Mouse (Mus musculus) cerebellum, adult 9-10 months (tissue): ENCODE data around the gene Ptpn20.

Experiments
- DNase-seq: peaks from one replicate; pipeline ENCODE4 v3.0.0; 2022

Ptpn20 gene

DNA sequence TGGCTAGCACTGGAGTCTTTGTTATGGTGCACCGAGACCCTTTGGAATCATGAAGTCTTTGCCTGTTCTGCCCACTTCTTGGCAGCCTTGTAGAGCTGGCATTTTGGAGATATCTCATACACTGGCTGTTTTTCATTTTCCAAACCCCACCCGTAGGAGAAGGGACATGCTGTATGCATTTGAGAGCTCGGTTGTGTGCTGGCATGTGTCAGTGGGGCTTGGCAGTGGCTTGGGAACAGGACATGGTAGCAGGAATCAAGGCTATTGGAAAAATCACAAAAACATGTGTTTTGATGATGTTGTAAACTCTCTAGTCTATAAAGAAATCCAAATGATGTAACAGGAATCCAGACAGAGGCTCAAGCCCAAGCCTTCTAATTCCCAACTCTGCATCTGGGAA is 89.7 kb downstream of the Ptpn20 start:
- DNase-seq = no peak

DNA sequence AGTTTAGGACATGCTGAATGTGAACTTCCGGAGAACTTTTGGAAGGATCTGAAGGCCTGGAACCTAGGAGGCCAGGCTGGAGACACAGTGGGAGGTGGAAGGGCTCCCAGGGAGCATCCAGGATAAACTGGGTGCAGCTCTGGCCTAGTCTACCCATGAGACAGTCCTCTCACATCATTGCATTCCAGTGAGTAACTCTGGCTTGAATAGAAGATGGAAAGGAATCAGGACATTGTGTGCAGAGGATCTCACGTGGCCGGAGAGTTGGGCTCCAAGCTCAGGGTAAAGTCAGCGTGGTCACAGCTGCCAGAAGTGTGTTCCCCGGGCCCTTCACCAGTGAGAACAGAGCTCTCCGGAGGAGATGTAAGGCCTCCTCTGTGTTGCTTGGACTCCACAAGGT is 91.6 kb downstream of the Ptpn20 start:
- no peak for DNase-seq

DNA sequence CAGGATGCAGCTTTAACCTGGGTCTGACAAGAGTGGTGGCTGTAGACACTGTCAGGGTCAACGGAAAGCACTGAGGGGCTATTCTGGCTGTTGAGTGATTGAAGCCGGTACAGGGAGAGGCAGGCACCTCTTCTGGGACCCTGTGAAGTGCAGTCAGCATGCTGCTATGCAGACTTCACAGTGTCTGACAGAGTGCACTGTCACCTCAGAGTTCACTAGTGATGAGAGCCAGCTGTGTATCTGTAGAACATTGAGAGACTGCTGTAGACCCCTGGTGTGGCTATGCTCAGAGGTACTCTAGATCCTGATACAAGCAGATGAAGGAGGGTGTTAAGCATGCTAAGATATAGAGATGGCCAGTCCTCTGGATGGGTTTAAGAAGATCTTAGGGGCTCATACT is 93.8 kb downstream of the Ptpn20 start:
- no peak for DNase-seq

DNA sequence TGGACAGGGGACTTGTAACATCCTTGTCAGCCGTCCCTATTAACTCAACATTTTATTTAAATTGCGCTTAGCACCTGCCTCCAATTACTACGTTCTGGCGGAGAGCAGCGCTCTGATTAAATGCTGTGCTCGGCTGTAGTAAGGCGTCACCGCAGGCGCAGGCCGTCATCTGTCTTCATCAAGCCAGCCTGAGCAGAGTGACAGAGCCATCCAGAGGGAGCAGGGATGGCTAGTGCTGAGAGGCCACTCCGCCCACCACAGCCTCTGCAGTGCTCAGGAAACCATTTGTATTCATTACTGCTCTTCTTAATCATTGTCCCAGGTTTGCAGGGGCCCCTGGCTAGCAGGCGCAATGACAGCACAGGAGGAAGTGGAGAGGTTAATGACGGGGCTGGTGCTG is 94.7 kb downstream of the Ptpn20 start:
- no peak for DNase-seq

DNA sequence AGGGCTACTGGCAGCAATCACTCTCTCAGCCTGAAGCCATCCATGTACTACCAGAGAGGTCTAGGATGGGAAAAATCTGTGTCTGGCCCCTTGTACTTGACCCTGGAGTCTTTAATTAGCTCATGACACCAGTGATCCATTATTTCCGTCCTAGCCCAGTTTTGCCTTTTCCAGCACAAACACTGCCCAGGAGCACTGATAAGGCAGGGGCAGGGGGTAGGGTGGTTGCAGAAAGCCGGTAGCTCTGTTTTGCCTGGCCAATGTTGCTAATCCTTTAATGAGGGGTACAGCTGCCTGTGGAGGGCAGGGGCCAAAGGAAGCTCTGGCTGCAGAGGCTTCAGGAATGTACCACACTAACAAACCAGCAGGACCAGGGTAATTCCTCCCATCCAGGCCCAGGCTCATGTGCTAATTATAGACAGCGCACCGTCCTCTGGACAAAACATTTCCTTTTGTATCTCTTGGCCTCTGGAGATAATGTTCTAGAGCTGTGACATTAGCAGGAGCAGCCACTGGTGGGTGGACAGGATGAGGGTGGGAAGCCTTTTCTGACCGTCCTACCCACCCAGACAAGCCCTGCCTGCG is 98.5 kb downstream of the Ptpn20 start:
- no peak for DNase-seq

DNA sequence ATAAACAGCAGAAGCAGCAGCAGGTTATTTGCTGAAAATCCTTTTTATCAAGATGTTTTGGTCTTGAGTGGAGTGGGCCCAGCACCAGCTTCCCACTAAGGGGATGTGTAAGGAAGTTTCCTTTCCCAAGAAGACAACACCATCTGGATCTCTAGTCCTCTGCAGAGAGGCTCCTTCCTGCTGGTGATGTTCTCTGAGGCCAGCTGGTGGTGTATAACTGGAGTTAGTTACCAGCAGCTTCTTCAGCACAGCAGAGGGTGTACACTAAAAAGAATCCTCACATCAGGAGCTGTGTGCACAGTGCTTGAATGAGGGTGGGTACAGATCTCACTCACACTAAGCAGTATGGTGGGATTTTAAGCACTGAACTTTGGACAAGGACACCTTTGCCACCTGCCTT is 100.0 kb downstream of the Ptpn20 start:
- DNase-seq = no peak
